Mouse (Mus musculus): ENCODE data around the gene Tmem132b.

- TF ChIP-seq CTCF (conservative IDR thresholded peaks at IDR 0.05 in 1 of 2, IDR thresholded peaks at IDR 0.05 in 1 of 2; ENCODE audit: low read depth in 2 of 2, low read length in 2 of 2) (peak; percentile 79 to 84; a peak in 3 of 4 replicates), CHD2 (IDR thresholded peaks at IDR 0.05; ENCODE audit: low read length) (no peak), CHD1 (IDR thresholded peaks at IDR 0.05; ENCODE audit: low read depth, low read length) (no peak), HCFC1 (IDR thresholded peaks at IDR 0.05; ENCODE audit: low read depth, low read length) (no peak), PAX5 (IDR thresholded peaks at IDR 0.05; ENCODE audit: low read length) (no peak)
These were observed 22.0 kb upstream of the Tmem132b start for GRCm38 (mm10) chr5:125509541-125509940.
